Mouse (Mus musculus) testis, adult 2 months (tissue): Measurements from ENCODE around the gene Cfap20. TPM values are rescaled to one million over a fixed set of nuclear protein-coding genes. Genes with fewer than 3 reads are reported as not detected.
A peak's percentile ranks its signal among the peaks of the same experiment; 100 is the strongest.

Source experiments
- H3K27ac ChIP-seq: fragments of 200-500 bp; 2 replicates; pipeline ENCODE4 v1.5.1; 2012; ENCODE audit warnings: low read depth, low read length; ENCODE audit not compliant: control insufficient read depth, insufficient read depth
- H3K27me3 ChIP-seq: fragments of 200-500 bp; 2 replicates; pipeline ENCODE4 v1.6.1; 2012; ENCODE audit warnings: mild to moderate bottlenecking, low read length, moderate library complexity; ENCODE audit not compliant: control insufficient read depth, insufficient read depth
- H3K36me3 ChIP-seq: fragments of 200-500 bp; 2 replicates; pipeline ENCODE4 v1.6.1; 2012; ENCODE audit warnings: mild to moderate bottlenecking, low read length; ENCODE audit not compliant: control insufficient read depth, insufficient read depth
- H3K4me1 ChIP-seq: fragments of 200-500 bp; 2 replicates; pipeline ENCODE4 v1.6.1; 2012; ENCODE audit warnings: low read length; ENCODE audit not compliant: control insufficient read depth, insufficient read depth
- H3K4me3 ChIP-seq: fragments of 200-500 bp; 2 replicates; pipeline ENCODE4 v1.5.1; 2012; ENCODE audit warnings: low read depth, mild to moderate bottlenecking, low read length, moderate library complexity, mixed read lengths; ENCODE audit not compliant: control insufficient read depth
- CTCF ChIP-seq: fragments of 200-500 bp; IDR thresholded peaks from 2 replicates; pipeline ENCODE4 v1.5.1; 2012; ENCODE audit warnings: low read depth, mild to moderate bottlenecking, inconsistent platforms, low read length, moderate library complexity; ENCODE audit not compliant: control insufficient read depth, insufficient read depth, insufficient replicate concordance
- POLR2A ChIP-seq: fragments of 200-500 bp; IDR thresholded peaks from 2 replicates; pipeline ENCODE4 v1.6.1; 2012; ENCODE audit warnings: low read depth, mild to moderate bottlenecking, inconsistent platforms, low read length, moderate library complexity; ENCODE audit not compliant: control insufficient read depth
- polyA plus RNA-seq: library from polyadenylated mRNA; depleted of rRNA; stranded (reverse); fragments of >200 nt; gene quantifications from 2 replicates; pipeline ENCODE4 v1.2.3, GENCODE M21; 2012; rRNA removed

Cfap20 gene
- polyA plus RNA-seq = 103 and 106 TPM in 2 replicates

GRCm38 (mm10) chr8:95434686-95435439, at the start of gene Cfap20:
Gene Cfap20, minus strand, starts transcription at chr8:95434869.
- peak within 1 kb of the TSS; percentile 84 for H3K27ac ChIP-seq
- TF ChIP-seq CTCF (no peak), POLR2A (peak; percentile 84)
- no peaks in the 10 kb centered on the region for H3K36me3 ChIP-seq
- H3K4me3 ChIP-seq = peak within 1 kb of the TSS; percentile 86
- H3K27me3 ChIP-seq = no peaks in the 10 kb centered on the region
- peaks cover 8% of the 10 kb centered on the region for H3K4me1 ChIP-seq

DNA sequence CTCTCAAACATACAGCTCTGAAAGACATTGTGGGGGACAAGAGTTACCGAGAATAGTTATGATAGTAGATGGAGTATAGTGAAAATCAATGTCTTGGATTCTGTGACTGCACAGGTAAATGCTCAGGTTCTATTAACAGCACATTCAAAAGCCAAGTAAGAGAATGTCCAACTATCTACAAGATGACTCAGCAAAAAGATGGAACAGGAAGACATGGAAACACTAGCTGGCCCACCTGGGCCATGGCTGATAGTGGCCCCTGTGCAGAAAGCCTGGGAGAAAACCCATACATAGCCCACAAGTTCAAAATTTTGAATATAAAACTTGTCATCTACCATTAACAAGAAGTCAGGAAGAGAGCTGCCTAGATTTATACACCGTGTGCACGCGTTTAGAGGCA, 35.3 kb upstream of the Cfap20 start:
- Histone ChIP-seq H3K36me3 (peaks cover 1% of the 10 kb centered on the region; the same call in 1 of the 2 replicates), H3K27me3 (no peaks in the 10 kb centered on the region), H3K27ac (no peak overlapping the region), H3K4me3 (no peak overlapping the region), H3K4me1 (no peaks in the 10 kb centered on the region)
- TF ChIP-seq POLR2A (no peak), CTCF (no peak)

DNA sequence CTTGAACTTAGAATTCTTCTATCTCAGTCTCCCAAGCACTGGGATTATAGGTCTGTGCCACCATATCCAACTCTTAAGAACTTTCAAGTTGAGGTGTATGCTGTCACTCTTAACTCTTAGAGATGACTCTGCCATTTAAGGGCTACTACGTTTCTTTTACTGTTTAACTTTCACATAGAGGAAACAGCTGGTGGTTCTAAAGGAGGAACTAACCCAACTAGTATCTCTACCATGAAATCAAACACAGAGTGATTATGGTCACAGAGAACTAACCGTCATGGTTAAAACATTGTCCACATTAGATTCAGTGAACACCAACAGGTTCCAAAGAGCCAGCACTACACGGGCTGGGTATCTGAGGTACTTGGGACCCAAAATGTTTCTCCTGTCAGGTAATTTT, 34.3 kb upstream of the Cfap20 start:
- H3K27ac ChIP-seq = no peak overlapping the region

GRCm38 (mm10) chr8:95466543-95466942, 31.9 kb upstream of the Cfap20 start:
- Histone ChIP-seq H3K27me3 (no peaks in the 10 kb centered on the region), H3K27ac (no peak overlapping the region), H3K4me1 (no peaks in the 10 kb centered on the region), H3K4me3 (no peak overlapping the region), H3K36me3 (peaks cover 1% of the 10 kb centered on the region; the same call in 1 of the 2 replicates)
- TF ChIP-seq CTCF (no peak), POLR2A (no peak)

More for the DNA sequence above, 34.3 kb upstream of the Cfap20 start:
- H3K4me1 ChIP-seq = no peaks in the 10 kb centered on the region
- H3K27me3 ChIP-seq = no peaks in the 10 kb centered on the region
- TF ChIP-seq CTCF (no peak), POLR2A (no peak)
- H3K36me3 ChIP-seq = peaks cover 1% of the 10 kb centered on the region; the same call in 1 of the 2 replicates
- no peak overlapping the region for H3K4me3 ChIP-seq

DNA sequence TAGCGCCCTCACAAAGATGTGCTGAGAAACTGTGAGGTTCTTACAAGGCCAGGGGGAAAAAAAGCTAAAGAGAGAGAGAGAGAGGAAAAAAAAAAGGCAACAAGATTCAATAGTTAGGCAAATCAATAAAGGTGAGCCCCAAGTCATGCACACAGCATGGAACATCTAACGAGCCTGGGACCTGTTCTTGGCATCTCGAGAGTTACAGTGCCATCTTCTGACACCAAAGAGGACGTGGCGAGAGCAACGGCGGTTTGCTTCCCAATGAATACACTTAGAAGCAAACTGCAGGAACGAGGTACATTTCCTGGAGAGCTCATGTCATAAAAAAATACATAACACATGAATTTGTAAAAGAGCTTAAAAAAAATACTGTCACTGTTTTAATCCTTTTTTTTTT, 17.8 kb upstream of the Cfap20 start:
- no peaks in the 10 kb centered on the region for H3K27me3 ChIP-seq
- H3K36me3 ChIP-seq = peaks cover 6% of the 10 kb centered on the region
- no peak overlapping the region for H3K27ac ChIP-seq
- no peak overlapping the region for H3K4me3 ChIP-seq
- H3K4me1 ChIP-seq = no peaks in the 10 kb centered on the region
- TF ChIP-seq CTCF (no peak), POLR2A (no peak)

- Histone ChIP-seq H3K27me3 (no peaks in the 10 kb centered on the region), H3K27ac (no peak overlapping the region), H3K36me3 (peaks cover 6% of the 10 kb centered on the region), H3K4me1 (no peaks in the 10 kb centered on the region), H3K4me3 (no peak overlapping the region)
- TF ChIP-seq CTCF (no peak), POLR2A (no peak)
These were observed 15.6 kb upstream of the Cfap20 start for GRCm38 (mm10) chr8:95450271-95450670.

GRCm38 (mm10) chr8:95447661-95448060, 13.0 kb upstream of the Cfap20 start:
- no peaks in the 10 kb centered on the region for H3K27me3 ChIP-seq

More at GRCm38 (mm10) chr8:95447661-95448060, 13.0 kb upstream of the Cfap20 start:
- Histone ChIP-seq H3K4me3 (no peak overlapping the region), H3K27ac (no peak overlapping the region), H3K36me3 (peaks cover 3% of the 10 kb centered on the region), H3K4me1 (no peaks in the 10 kb centered on the region)
- TF ChIP-seq POLR2A = no peak
- TF ChIP-seq CTCF = no peak
